Mouse (Mus musculus): Measurements from ENCODE around the gene Ireb2. TPM values are rescaled to one million over a fixed set of nuclear protein-coding genes. Genes with fewer than 3 reads are reported as not detected.

The Ireb2 gene
- polyA plus RNA-seq, 1 experiment from 2014 or later: 17.7 TPM

DNA sequence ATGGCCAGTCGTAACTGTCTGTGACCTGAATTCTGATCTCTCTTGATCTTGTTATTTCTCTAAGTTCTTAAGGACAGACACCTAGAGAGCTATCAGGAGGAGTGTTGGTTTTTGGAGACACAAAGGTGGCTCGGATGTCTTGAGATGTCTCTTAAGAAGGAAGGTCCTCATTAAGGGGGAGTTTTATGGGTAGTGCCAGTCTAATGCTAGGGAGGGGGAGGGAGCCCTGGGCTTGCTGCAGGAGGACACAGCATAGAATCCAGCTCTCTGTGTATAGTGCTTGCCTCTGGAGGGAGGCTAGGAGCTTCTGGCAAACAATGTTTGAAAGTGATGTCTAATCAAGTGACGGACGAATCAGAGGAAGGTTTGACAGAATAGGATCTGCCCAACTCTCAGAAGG lies 10.0 kb upstream of the Ireb2 start:
- Histone ChIP-seq H3K27me3 (replicated peaks; ENCODE audit: control insufficient read depth, insufficient read depth, low read length) (no peaks in the 10 kb centered on the region), H3K9ac (ENCODE audit: low read depth, low read length) (no peak overlapping the region)

DNA sequence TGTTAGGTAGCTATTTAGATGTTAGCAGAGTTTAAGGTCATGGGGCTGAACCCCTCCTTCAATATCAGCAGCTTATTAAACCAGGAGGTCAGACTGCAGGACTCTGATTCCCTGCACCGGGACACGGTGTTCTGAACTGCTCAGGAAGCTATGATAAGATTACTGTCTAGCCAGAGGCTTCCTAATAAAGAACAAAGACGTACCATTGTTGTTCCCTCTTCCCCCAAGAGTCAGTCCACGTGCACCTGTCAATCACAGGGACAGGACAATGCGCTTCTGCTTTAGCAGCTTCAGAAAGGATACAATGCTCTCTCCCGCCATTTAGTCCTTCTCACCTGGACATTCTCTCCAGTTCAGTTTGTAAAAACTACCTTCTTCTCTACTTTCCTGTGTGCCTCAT lies 8.0 kb upstream of the Ireb2 start:
- no peaks in the 10 kb centered on the region for H3K27me3 ChIP-seq (replicated peaks; ENCODE audit: control insufficient read depth, insufficient read depth, low read length)
- H3K36me3 ChIP-seq (ENCODE audit: control insufficient read depth, insufficient read depth): no peaks in the 10 kb centered on the region
- WGBS: 28% methylated on average over 6 of the region's 6 CpGs
- H3K4me3 ChIP-seq (ENCODE audit: low read depth, low read length): no peak overlapping the region
- peak; percentile 60 for ATAC-seq
- no peak overlapping the region for H3K9ac ChIP-seq (ENCODE audit: low read depth, low read length)
- no peaks in the 10 kb centered on the region for H3K9me3 ChIP-seq (ENCODE audit: control insufficient read depth)
- peak overlapping the region; percentile 66 for H3K27ac ChIP-seq (ENCODE audit: low read depth, low read length)
- H3K4me1 ChIP-seq (replicated peaks; ENCODE audit: control insufficient read depth, insufficient read depth, low read length): peaks cover 7% of the 10 kb centered on the region; the same call in 1 of the 2 replicates
- no peak for TF ChIP-seq CTCF (IDR thresholded peaks at IDR 0.05; ENCODE audit: low read depth)
- no peak overlapping the region for H3K4me2 ChIP-seq (replicated peaks; ENCODE audit: low read depth)

More for the DNA sequence above, 10.0 kb upstream of the Ireb2 start:
- 47% methylated on average over 4 of the region's 4 CpGs for WGBS
- H3K4me1 ChIP-seq (replicated peaks; ENCODE audit: control insufficient read depth, insufficient read depth, low read length): peaks cover 7% of the 10 kb centered on the region; the same call in 1 of the 2 replicates
- peak overlapping the region; percentile 72 for H3K27ac ChIP-seq (ENCODE audit: low read depth, low read length)
- no peak for TF ChIP-seq CTCF (IDR thresholded peaks at IDR 0.05; ENCODE audit: low read depth)
- no peaks in the 10 kb centered on the region for H3K9me3 ChIP-seq (ENCODE audit: control insufficient read depth)
- H3K4me2 ChIP-seq (replicated peaks; ENCODE audit: low read depth): no peak overlapping the region
- no peaks in the 10 kb centered on the region for H3K36me3 ChIP-seq (ENCODE audit: control insufficient read depth, insufficient read depth)
- no peak overlapping the region for H3K4me3 ChIP-seq (ENCODE audit: low read depth, low read length)
- no peak for ATAC-seq

DNA sequence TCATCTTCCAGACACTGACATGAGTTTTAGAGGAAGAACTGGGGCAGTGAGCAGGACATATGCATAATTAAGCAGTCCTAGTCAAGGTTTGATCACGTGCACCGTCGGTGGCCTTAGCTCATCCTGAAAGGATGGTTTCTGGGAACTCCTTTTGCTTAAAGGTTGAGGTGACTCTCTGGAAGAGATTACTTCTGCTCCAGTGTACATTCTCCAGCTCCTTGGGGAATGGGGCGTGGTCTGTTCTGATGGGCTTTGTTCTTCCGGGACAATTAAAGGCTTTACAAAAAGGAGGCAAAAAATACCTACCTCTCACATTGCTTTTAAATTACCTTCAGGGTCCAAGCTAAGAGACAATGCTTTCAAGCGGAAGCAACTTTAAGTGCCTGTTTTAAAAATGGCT lies 7.5 kb upstream of the Ireb2 start:
- Histone ChIP-seq H3K36me3 (ENCODE audit: control insufficient read depth, insufficient read depth) (no peaks in the 10 kb centered on the region), H3K27me3 (replicated peaks; ENCODE audit: control insufficient read depth, insufficient read depth, low read length) (no peaks in the 10 kb centered on the region), H3K4me2 (replicated peaks; ENCODE audit: low read depth) (no peak overlapping the region), H3K9ac (ENCODE audit: low read depth, low read length) (no peak overlapping the region), H3K27ac (ENCODE audit: low read depth, low read length) (peak overlapping the region; percentile 66), H3K4me1 (replicated peaks; ENCODE audit: control insufficient read depth, insufficient read depth, low read length) (peaks cover 7% of the 10 kb centered on the region), H3K4me3 (ENCODE audit: low read depth, low read length) (no peak overlapping the region), H3K9me3 (ENCODE audit: control insufficient read depth) (no peaks in the 10 kb centered on the region)
- no peak for TF ChIP-seq CTCF (IDR thresholded peaks at IDR 0.05; ENCODE audit: low read depth)
- 82% methylated on average over 6 of the region's 6 CpGs for WGBS
- no peak for ATAC-seq

- Histone ChIP-seq H3K9me3 (ENCODE audit: control insufficient read depth) (no peaks in the 10 kb centered on the region), H3K9ac (ENCODE audit: low read depth, low read length) (no peak overlapping the region), H3K4me1 (replicated peaks; ENCODE audit: control insufficient read depth, insufficient read depth, low read length) (no peaks in the 10 kb centered on the region; the same call in 1 of the 2 replicates), H3K36me3 (ENCODE audit: control insufficient read depth, insufficient read depth) (no peaks in the 10 kb centered on the region), H3K4me3 (ENCODE audit: low read depth, low read length) (no peak overlapping the region), H3K27ac (ENCODE audit: low read depth, low read length) (no peak overlapping the region), H3K27me3 (replicated peaks; ENCODE audit: control insufficient read depth, insufficient read depth, low read length) (no peaks in the 10 kb centered on the region), H3K4me2 (replicated peaks; ENCODE audit: low read depth) (no peak overlapping the region)
- TF ChIP-seq CTCF (IDR thresholded peaks at IDR 0.05; ENCODE audit: low read depth): no peak
- no peak for ATAC-seq
- WGBS: 37% methylated on average over 3 of the region's 3 CpGs
Measured at GRCm38 (mm10) chr9:54857474-54857873, 6.1 kb upstream of the Ireb2 start.

DNA sequence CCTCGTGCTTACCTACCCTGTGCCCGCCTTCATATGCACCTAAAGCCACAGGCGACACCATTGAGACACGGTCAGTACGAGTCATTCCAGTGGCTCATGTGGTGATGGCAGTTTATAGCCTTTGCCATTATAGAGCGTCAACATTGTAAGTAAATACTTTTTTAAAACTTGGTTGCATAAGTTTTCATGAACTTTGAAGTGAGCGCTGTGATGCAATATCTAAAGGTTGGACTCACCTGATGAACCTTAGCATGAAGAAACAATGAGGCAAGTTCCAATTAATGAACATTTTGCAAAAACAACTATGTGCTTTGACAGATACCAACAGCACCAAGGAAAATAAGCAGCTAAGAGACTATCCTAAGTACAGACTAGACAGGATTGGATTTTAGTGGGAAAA lies 3.1 kb upstream of the Ireb2 start:
- H3K9me3 ChIP-seq (ENCODE audit: control insufficient read depth): no peaks in the 10 kb centered on the region
- peak overlapping the region; percentile 83; the same call in 1 of the 2 replicates for H3K27ac ChIP-seq (ENCODE audit: low read depth, low read length)
- no peak overlapping the region for H3K4me3 ChIP-seq (ENCODE audit: low read depth, low read length)
- peak; percentile 32 for ATAC-seq
- no peak overlapping the region for H3K4me2 ChIP-seq (replicated peaks; ENCODE audit: low read depth)
- no peak for TF ChIP-seq CTCF (IDR thresholded peaks at IDR 0.05; ENCODE audit: low read depth)
- WGBS: 45% methylated on average over 7 of the region's 7 CpGs
- H3K27me3 ChIP-seq (replicated peaks; ENCODE audit: control insufficient read depth, insufficient read depth, low read length): no peaks in the 10 kb centered on the region
- no peak overlapping the region for H3K9ac ChIP-seq (ENCODE audit: low read depth, low read length)
- H3K4me1 ChIP-seq (replicated peaks; ENCODE audit: control insufficient read depth, insufficient read depth, low read length): no peaks in the 10 kb centered on the region; the same call in 1 of the 2 replicates
- H3K36me3 ChIP-seq (ENCODE audit: control insufficient read depth, insufficient read depth): no peaks in the 10 kb centered on the region

GRCm38 (mm10) chr9:54878759-54879158 lies 15.2 kb downstream of the Ireb2 start:
- Histone ChIP-seq H3K27me3 (replicated peaks; ENCODE audit: control insufficient read depth, insufficient read depth, low read length) (no peaks in the 10 kb centered on the region), H3K4me2 (replicated peaks; ENCODE audit: low read depth) (no peak overlapping the region), H3K27ac (ENCODE audit: low read depth, low read length) (no peak overlapping the region), H3K4me3 (ENCODE audit: low read depth, low read length) (no peak overlapping the region), H3K9ac (ENCODE audit: low read depth, low read length) (no peak overlapping the region), H3K4me1 (replicated peaks; ENCODE audit: control insufficient read depth, insufficient read depth, low read length) (no peaks in the 10 kb centered on the region), H3K36me3 (ENCODE audit: control insufficient read depth, insufficient read depth) (peaks cover 25% of the 10 kb centered on the region), H3K9me3 (ENCODE audit: control insufficient read depth) (no peaks in the 10 kb centered on the region)
- WGBS: 92% methylated on average over 1 of the region's 1 CpGs
- no peak for TF ChIP-seq CTCF (IDR thresholded peaks at IDR 0.05; ENCODE audit: low read depth)
- no peak for ATAC-seq

- no peak overlapping the region for H3K9ac ChIP-seq (ENCODE audit: low read depth, low read length)
- peak; percentile 38; the same call in 1 of the 2 replicates for ATAC-seq
- WGBS: 58% methylated on average over 4 of the region's 4 CpGs
- no peaks in the 10 kb centered on the region for H3K27me3 ChIP-seq (replicated peaks; ENCODE audit: control insufficient read depth, insufficient read depth, low read length)
- H3K27ac ChIP-seq (ENCODE audit: low read depth, low read length): no peak overlapping the region
- H3K36me3 ChIP-seq (ENCODE audit: control insufficient read depth, insufficient read depth): peaks cover 52% of the 10 kb centered on the region
- TF ChIP-seq CTCF (IDR thresholded peaks at IDR 0.05; ENCODE audit: low read depth): no peak
- no peak overlapping the region for H3K4me3 ChIP-seq (ENCODE audit: low read depth, low read length)
- no peak overlapping the region for H3K4me2 ChIP-seq (replicated peaks; ENCODE audit: low read depth)
- H3K9me3 ChIP-seq (ENCODE audit: control insufficient read depth): no peaks in the 10 kb centered on the region
- no peaks in the 10 kb centered on the region for H3K4me1 ChIP-seq (replicated peaks; ENCODE audit: control insufficient read depth, insufficient read depth, low read length)
Measured at GRCm38 (mm10) chr9:54892111-54892510, 28.5 kb downstream of the Ireb2 start.

Measured in intestine, postnatal 0 days (tissue).